Mouse (Mus musculus): ENCODE measurements around the gene Acp7. TPM values are rescaled to one million over a fixed set of nuclear protein-coding genes. Genes with fewer than 3 reads are reported as not detected.

Gene Acp7
- total and polyA plus RNA-seq, 2 experiments from 2014 or later = 0.12 to 0.24 TPM

DNA sequence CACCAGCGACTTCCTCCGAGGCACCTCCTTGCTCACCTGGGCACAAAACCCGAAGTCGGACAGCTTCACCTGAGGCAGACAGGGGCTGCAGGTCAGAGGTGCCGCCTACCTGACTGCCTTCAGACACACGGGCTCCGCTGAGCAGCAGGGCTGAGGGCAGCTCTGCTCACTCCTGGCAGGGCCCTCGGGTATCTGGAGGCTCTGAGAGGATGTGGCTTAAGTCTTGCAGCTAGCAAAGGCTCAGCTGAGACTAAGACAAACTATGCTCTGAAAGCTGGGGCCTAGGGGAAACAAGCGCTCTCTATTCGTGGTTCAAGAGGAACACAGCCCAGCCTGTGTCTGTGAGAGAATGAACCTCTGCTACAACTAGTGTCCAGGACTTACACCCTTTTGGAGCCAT is 70.3 kb downstream of the Acp7 start:
- H3K9me3 ChIP-seq (ENCODE audit: low read length) = no peaks in the 10 kb centered on the region
- no peaks in the 10 kb centered on the region for H3K27me3 ChIP-seq (ENCODE audit: insufficient read depth, low read length)
- H3K9ac ChIP-seq = no peak overlapping the region
- 92% methylated on average over 10 of the region's 10 CpGs for WGBS
- no peak overlapping the region for H3K4me3 ChIP-seq (ENCODE audit: low read depth, low read length)
- H3K36me3 ChIP-seq (ENCODE audit: insufficient read depth) = peaks cover 60% of the 10 kb centered on the region
- DNase-seq (no peak), ATAC-seq (no peak)
- no peak for TF ChIP-seq CTCF (IDR thresholded peaks at IDR 0.05; ENCODE audit: low read depth)
- H3K4me1 ChIP-seq (ENCODE audit: insufficient read depth) = no peaks in the 10 kb centered on the region
- H3K27ac ChIP-seq (ENCODE audit: low read depth, low read length) = no peak overlapping the region
- no peak overlapping the region for H3K4me2 ChIP-seq (ENCODE audit: low read depth)

DNA sequence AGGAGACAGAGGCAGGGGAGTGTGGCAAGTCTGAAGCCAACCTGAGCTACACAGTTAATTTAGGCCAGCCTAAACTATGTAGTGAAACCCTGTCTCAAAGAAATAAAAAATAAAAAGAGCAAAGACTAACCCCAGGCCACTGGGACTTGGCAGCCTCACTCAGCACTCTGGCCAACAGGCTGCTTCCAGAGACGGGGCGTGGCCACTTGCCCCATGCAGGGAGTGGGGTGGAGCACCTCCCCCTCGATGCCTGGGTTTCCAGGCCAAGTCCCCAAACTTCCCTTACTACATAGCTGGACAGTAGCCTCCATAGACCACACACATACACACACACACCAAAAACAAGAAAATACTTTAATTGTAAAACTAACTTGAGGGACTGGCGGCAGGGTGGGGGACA is 72.6 kb downstream of the Acp7 start:
- WGBS = 56% methylated on average over 4 of the region's 4 CpGs

DNA sequence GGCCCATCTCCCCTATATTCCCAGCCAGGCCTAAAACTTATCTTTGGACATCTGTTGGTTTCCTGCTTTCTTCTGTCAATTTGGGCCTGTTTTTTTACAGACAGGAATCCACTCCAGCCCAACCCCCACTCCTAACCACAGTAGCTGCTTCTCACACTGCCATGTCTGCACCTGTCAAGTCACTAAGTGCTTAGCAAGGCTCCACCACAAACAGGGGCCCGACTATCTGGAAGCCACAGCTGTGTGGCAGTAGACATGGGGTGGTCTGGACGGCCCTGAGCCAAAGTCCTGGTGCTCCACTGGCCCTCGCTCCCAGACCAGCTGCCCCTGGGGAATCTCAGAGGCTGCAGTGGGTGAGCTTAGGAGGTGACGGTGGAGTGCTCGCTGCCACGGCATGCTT is 73.4 kb downstream of the Acp7 start:
- no peak for DNase-seq

More for the DNA sequence above, 72.6 kb downstream of the Acp7 start:
- Histone ChIP-seq H3K9ac (no peak overlapping the region), H3K4me3 (ENCODE audit: low read depth, low read length) (no peak overlapping the region), H3K36me3 (ENCODE audit: insufficient read depth) (peaks cover 44% of the 10 kb centered on the region), H3K27me3 (ENCODE audit: insufficient read depth, low read length) (no peaks in the 10 kb centered on the region), H3K27ac (ENCODE audit: low read depth, low read length) (no peak overlapping the region), H3K4me2 (ENCODE audit: low read depth) (no peak overlapping the region), H3K4me1 (ENCODE audit: insufficient read depth) (no peaks in the 10 kb centered on the region), H3K9me3 (ENCODE audit: low read length) (no peaks in the 10 kb centered on the region)
- TF ChIP-seq CTCF (IDR thresholded peaks at IDR 0.05; ENCODE audit: low read depth) = no peak
- ATAC-seq (no peak), DNase-seq (no peak)

More for the DNA sequence above, 73.4 kb downstream of the Acp7 start:
- H3K4me1 ChIP-seq (ENCODE audit: insufficient read depth) = no peaks in the 10 kb centered on the region
- no peak for ATAC-seq
- H3K27ac ChIP-seq (ENCODE audit: low read depth, low read length) = no peak overlapping the region
- H3K27me3 ChIP-seq (ENCODE audit: insufficient read depth, low read length) = no peaks in the 10 kb centered on the region
- 90% methylated on average over 6 of the region's 6 CpGs for WGBS
- H3K4me2 ChIP-seq (ENCODE audit: low read depth) = no peak overlapping the region
- H3K9ac ChIP-seq = no peak overlapping the region
- no peak overlapping the region for H3K4me3 ChIP-seq (ENCODE audit: low read depth, low read length)
- H3K9me3 ChIP-seq (ENCODE audit: low read length) = no peaks in the 10 kb centered on the region
- peaks cover 38% of the 10 kb centered on the region for H3K36me3 ChIP-seq (ENCODE audit: insufficient read depth)
- TF ChIP-seq CTCF (IDR thresholded peaks at IDR 0.05; ENCODE audit: low read depth) = no peak

Small RNA genes within 50 kb of the gene (microRNA-seq; reads per million reads assigned to microRNA genes)
- 0.37 to 1.5 reads per million in 2 experiments for gene Mir7049

Other genes starting within 250 kb of the Acp7 start
- gene Med29, start 238.6 kb downstream of the Acp7 start, total RNA-seq (2014; rRNA removed) = 32.5 and 35.1 TPM in 2 replicates
- 39.2 and 47.6 TPM in 2 replicates for gene Med29, start 238.6 kb downstream of the Acp7 start, polyA plus RNA-seq (2015; fragmentation: Nextera tagmentation; extraction: Ambion mirVana)
- 74.8 and 80.5 TPM in 2 replicates for gene Paf1, start 238.4 kb downstream of the Acp7 start, total RNA-seq (2014; rRNA removed)
- gene Paf1, start 238.4 kb downstream of the Acp7 start, polyA plus RNA-seq (2015; fragmentation: Nextera tagmentation; extraction: Ambion mirVana) = 69.4 and 92.7 TPM in 2 replicates
- gene Gmfg, start 193.9 kb downstream of the Acp7 start, total RNA-seq (2014; rRNA removed) = 2.6 and 3.8 TPM in 2 replicates
- 5.8 and 6.7 TPM in 2 replicates for gene Gmfg, start 193.9 kb downstream of the Acp7 start, polyA plus RNA-seq (2015; fragmentation: Nextera tagmentation; extraction: Ambion mirVana)
- 57.7 and 88.3 TPM in 2 replicates for gene Lrfn1, start 179.4 kb downstream of the Acp7 start, total RNA-seq (2014; rRNA removed)
- gene Lrfn1, start 179.4 kb downstream of the Acp7 start, polyA plus RNA-seq (2015; fragmentation: Nextera tagmentation; extraction: Ambion mirVana) = 16.0 and 21.2 TPM in 2 replicates
- gene Ifnl2, start 120.9 kb downstream of the Acp7 start, total RNA-seq (2014; rRNA removed) = not detected in 2 replicates
- gene Ifnl2, start 120.9 kb downstream of the Acp7 start, polyA plus RNA-seq (2015; fragmentation: Nextera tagmentation; extraction: Ambion mirVana) = not detected in 2 replicates
- gene Ifnl3, start 108.5 kb downstream of the Acp7 start, total RNA-seq (2014; rRNA removed) = not detected in 2 replicates
- not detected in 2 replicates for gene Ifnl3, start 108.5 kb downstream of the Acp7 start, polyA plus RNA-seq (2015; fragmentation: Nextera tagmentation; extraction: Ambion mirVana)
- not detected in 2 replicates for gene Sycn, start 90.4 kb downstream of the Acp7 start, total RNA-seq (2014; rRNA removed)
- gene Sycn, start 90.4 kb downstream of the Acp7 start, polyA plus RNA-seq (2015; fragmentation: Nextera tagmentation; extraction: Ambion mirVana) = not detected in 2 replicates
- gene Nccrp1, start 84.1 kb downstream of the Acp7 start, total RNA-seq (2014; rRNA removed) = 0.10 and 0.15 TPM in 2 replicates
- 0.09 TPM in 1 of 2 replicates, not detected in the other for gene Nccrp1, start 84.1 kb downstream of the Acp7 start, polyA plus RNA-seq (2015; fragmentation: Nextera tagmentation; extraction: Ambion mirVana)
- gene Samd4b, start 33.2 kb downstream of the Acp7 start, total RNA-seq (2014; rRNA removed) = 35.2 and 49.1 TPM in 2 replicates
- gene Samd4b, start 33.2 kb downstream of the Acp7 start, polyA plus RNA-seq (2015; fragmentation: Nextera tagmentation; extraction: Ambion mirVana) = 21.4 and 23.3 TPM in 2 replicates
- 11.5 and 11.9 TPM in 2 replicates for gene Pak4, start 33.1 kb downstream of the Acp7 start, total RNA-seq (2014; rRNA removed)
- 7.4 and 11.5 TPM in 2 replicates for gene Pak4, start 33.1 kb downstream of the Acp7 start, polyA plus RNA-seq (2015; fragmentation: Nextera tagmentation; extraction: Ambion mirVana)
- gene Fbxo27, start 61.5 kb upstream of the Acp7 start, total RNA-seq (2014; rRNA removed) = 7.4 and 8.2 TPM in 2 replicates
- 9.0 and 10.0 TPM in 2 replicates for gene Fbxo27, start 61.5 kb upstream of the Acp7 start, polyA plus RNA-seq (2015; fragmentation: Nextera tagmentation; extraction: Ambion mirVana)
- 2.8 and 4.6 TPM in 2 replicates for gene Fbxo17, start 85.5 kb upstream of the Acp7 start, total RNA-seq (2014; rRNA removed)
- gene Fbxo17, start 85.5 kb upstream of the Acp7 start, polyA plus RNA-seq (2015; fragmentation: Nextera tagmentation; extraction: Ambion mirVana) = 4.2 and 4.5 TPM in 2 replicates
- gene Mrps12, start 110.5 kb upstream of the Acp7 start, total RNA-seq (2014; rRNA removed) = 48.6 and 78.0 TPM in 2 replicates
- 101 and 119 TPM in 2 replicates for gene Mrps12, start 110.5 kb upstream of the Acp7 start, polyA plus RNA-seq (2015; fragmentation: Nextera tagmentation; extraction: Ambion mirVana)
- gene Sars2, start 110.7 kb upstream of the Acp7 start, total RNA-seq (2014; rRNA removed) = 12.6 and 15.1 TPM in 2 replicates
- gene Sars2, start 110.7 kb upstream of the Acp7 start, polyA plus RNA-seq (2015; fragmentation: Nextera tagmentation; extraction: Ambion mirVana) = 14.3 and 16.1 TPM in 2 replicates
- gene Ccer2, start 124.8 kb upstream of the Acp7 start, total RNA-seq (2014; rRNA removed) = not detected in 2 replicates
- 0.59 and 0.98 TPM in 2 replicates for gene Ccer2, start 124.8 kb upstream of the Acp7 start, polyA plus RNA-seq (2015; fragmentation: Nextera tagmentation; extraction: Ambion mirVana)
- 49.6 and 58.1 TPM in 2 replicates for gene Sirt2, start 135.4 kb upstream of the Acp7 start, total RNA-seq (2014; rRNA removed)
- gene Sirt2, start 135.4 kb upstream of the Acp7 start, polyA plus RNA-seq (2015; fragmentation: Nextera tagmentation; extraction: Ambion mirVana) = 105 and 106 TPM in 2 replicates
- gene Nfkbib, start 136.2 kb upstream of the Acp7 start, total RNA-seq (2014; rRNA removed) = 18.0 and 19.2 TPM in 2 replicates
- gene Nfkbib, start 136.2 kb upstream of the Acp7 start, polyA plus RNA-seq (2015; fragmentation: Nextera tagmentation; extraction: Ambion mirVana) = 59.8 and 75.4 TPM in 2 replicates
- gene Rinl, start 157.6 kb upstream of the Acp7 start, total RNA-seq (2014; rRNA removed) = 2.1 and 2.2 TPM in 2 replicates
- 1.6 TPM in 2 replicates for gene Rinl, start 157.6 kb upstream of the Acp7 start, polyA plus RNA-seq (2015; fragmentation: Nextera tagmentation; extraction: Ambion mirVana)
- 261 and 264 TPM in 2 replicates for gene Hnrnpl, start 177.2 kb upstream of the Acp7 start, total RNA-seq (2014; rRNA removed)
- gene Hnrnpl, start 177.2 kb upstream of the Acp7 start, polyA plus RNA-seq (2015; fragmentation: Nextera tagmentation; extraction: Ambion mirVana) = 172 TPM in 2 replicates
- 79.6 and 88.3 TPM in 2 replicates for gene Ech1, start 193.9 kb upstream of the Acp7 start, total RNA-seq (2014; rRNA removed)
- gene Ech1, start 193.9 kb upstream of the Acp7 start, polyA plus RNA-seq (2015; fragmentation: Nextera tagmentation; extraction: Ambion mirVana) = 101 and 110 TPM in 2 replicates
- gene Lgals4, start 202.5 kb upstream of the Acp7 start, total RNA-seq (2014; rRNA removed) = 2.4 and 5.2 TPM in 2 replicates
- gene Lgals4, start 202.5 kb upstream of the Acp7 start, polyA plus RNA-seq (2015; fragmentation: Nextera tagmentation; extraction: Ambion mirVana) = 3.3 and 3.5 TPM in 2 replicates
- 2.8 and 10.4 TPM in 2 replicates for gene Lgals7, start 232.5 kb upstream of the Acp7 start, total RNA-seq (2014; rRNA removed)
- gene Lgals7, start 232.5 kb upstream of the Acp7 start, polyA plus RNA-seq (2015; fragmentation: Nextera tagmentation; extraction: Ambion mirVana) = 3.5 and 3.8 TPM in 2 replicates

Measured in forebrain, postnatal 0 days (tissue).